Mouse (Mus musculus): ENCODE results near the gene Spata32. TPM values are rescaled to one million over a fixed set of nuclear protein-coding genes. Genes with fewer than 3 reads are reported as not detected.
A peak's percentile ranks its signal among the peaks of the same experiment; 100 is the strongest.

The Spata32 gene
- total RNA-seq (2021), result not detected
- long read RNA-seq, experiment 1, result 0 reads
- long read RNA-seq, experiment 2, result 0 reads

DNA sequence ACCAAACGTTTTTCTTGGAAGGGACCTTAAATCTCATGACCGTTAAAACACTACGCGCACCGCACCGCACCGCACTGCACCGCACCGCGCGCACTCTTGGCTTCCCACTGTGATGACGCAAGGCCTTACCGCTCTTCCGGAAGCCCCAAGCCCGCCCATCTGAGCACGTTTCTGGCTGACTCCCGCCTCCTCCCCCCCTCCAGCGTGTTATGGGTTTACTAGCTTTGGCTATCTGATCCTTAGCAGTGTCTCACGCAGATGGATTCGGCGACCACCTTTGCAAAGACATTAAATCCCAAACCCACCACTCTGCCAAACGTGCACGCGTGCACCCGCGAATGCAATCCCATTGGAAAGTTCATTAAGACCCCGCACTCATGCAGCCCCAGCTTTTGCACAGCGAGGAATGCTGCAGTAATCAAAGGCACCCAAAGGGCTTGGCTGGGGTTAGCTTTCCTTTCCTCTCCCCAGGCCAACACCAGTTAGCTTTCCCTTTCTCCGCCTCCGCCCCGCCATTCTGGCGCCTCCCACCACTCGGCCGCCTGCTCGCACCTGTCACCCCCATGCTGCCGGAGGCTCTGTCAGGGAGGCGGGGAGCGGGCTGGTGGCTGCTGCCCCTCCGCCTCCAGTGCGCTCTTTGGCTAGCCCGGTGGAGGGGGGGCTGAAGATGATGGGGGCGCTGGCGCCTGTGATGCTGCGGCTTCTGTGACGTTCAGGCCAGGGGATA is at the start of gene Spata32:
Gene Spata32, minus strand, starts transcription at position 643 of the 727 bp plus-strand sequence.
- DNase-seq (ENCODE audit: low spot score in 2 of 2), result no peak

DNA sequence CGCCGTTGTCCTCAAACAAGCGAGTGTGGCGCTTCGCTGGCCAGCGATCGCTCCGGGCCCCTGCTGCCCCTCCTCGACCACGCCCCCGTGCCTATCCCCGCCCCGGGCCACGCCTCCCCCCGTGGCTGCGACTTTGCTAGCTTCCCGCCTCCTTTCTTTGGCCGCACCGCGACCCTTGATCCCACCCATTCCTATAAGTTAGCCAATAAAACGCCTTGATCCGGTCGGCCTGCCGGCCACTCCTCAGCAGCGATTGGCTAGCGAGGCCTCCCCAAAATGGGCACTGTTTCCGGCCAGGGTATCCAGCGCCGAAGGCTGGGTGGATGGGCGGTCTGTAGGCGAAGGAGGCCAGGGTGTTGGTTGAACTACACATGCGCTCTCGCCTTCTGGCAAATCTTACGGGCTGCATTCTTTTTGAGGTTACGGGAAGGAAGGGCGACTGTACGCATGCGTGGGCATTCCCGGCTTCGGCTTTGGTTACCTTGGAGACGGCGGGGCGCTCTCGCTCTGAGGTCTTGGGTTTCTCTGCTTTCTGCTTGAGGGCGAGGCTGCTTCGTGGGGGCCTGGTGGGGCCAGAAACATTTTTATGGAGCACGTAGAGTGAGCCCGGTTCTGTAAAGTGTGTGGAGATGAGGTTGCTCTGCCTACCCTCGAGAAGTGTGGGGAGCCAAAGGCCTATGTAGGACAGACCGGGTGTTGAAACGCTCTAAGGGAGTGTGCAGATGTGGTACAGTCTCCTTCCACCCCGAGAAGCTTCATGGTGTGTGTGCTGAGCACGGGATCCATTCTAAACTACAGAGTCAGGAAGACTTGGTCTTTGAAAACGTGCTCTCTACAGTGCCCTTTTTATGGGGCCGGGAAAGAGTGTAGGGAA is 49.4 kb upstream of the Spata32 start, which contains the start of gene Map3k14:
Gene Map3k14, minus strand, starts transcription at position 127 of the 874 bp plus-strand sequence.
- peak; percentile 99 to 100 for DNase-seq (ENCODE audit: low spot score in 2 of 2)

DNA sequence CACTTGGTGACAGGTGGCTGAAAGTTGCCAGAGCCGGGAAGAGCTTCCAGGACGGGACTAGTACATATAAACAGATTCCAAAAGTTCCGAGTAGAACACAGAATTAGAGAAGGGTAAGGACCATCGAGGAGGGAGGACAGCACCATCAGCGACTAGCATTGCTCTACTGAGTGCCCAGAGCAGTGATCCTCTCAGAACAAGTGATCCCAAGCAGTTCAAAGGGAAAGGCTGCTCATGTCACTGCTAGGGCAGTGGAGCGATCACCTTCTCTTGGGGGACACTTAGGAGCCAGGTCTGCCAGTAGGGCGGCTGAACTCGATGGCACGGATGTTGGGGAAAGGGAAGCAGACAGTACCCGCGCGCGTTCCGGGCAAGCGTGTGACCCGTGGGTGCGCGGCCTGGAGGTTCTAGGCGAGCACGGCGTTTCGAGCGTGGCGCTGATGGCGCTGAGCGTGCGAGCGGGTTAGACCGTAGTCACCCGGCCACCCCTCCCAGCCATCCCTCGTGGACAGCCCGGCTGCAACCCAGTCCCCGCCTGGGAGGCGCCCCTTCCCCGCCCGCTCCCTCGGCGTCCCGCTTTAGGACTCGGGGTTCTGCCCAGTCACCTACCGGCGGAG is 48.6 kb upstream of the Spata32 start:
- DNase-seq (ENCODE audit: low spot score in 2 of 2), result no peak

DNA sequence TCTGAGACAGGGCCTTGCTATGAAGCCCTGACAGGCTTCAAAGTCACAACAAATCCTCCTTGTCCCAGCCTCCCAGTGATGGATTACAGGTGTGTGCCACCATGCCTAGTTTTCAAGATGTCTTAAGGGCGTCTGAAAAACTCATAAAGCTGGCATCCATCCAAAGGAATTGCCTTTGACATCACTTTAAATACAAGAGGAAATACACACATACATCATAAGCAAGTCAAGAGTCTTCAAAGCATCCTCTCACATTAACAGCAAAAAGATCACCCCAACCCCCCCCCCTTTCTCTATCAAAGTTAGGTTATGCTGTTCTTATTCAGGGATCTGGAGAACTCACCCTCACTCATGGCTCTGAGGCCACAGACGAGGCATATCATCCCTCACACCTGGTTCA is 47.6 kb upstream of the Spata32 start:
- no peak for DNase-seq (ENCODE audit: low spot score in 2 of 2)

DNA sequence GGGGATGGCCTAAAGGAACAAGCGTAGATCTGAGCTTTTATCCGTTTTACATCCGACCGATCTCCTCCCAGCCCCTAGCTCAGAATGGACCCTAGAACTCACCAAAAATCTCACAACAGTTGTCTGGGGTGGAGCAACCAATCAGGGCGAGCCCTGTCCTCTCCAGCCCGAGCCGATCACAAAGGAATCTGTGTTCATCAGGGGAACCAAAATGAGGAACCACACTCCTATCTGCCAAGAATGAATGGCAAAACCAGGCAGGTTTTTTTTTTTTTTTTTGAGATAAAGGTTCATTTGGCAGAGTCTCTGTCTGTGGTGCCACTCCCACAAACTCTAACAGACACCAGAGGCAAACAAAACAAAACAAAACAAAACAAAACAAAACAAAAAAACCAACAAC is 47.0 kb upstream of the Spata32 start:
- DNase-seq (ENCODE audit: low spot score in 2 of 2), result no peak

DNA sequence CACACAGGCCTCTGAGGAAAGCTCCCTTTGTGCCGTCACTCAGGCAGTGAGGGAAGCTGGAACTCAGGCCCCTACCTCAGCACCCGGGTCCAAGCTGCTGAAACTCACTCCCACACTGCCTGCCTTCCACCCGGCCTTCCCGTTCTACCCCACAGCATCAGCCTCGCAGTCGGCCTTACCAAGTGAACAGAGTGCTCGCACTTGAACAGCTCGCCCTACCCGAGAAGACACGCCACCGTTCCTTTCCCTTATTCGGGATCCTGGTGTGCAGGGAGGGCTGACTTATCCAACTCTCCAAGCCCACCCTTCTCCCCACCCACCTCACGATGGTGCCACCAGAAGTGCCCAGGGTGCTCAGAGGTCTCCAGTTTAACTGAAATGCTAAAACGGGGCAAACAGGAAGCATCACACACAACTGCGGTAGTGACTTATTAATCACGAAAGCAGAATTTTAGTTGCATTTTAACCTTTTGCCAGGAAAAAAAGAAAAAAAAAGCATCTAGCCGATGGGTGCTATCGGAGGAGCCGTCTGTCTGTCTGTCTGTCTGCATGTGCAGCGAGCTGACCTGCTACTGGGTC is 46.3 kb upstream of the Spata32 start:
- DNase-seq (ENCODE audit: low spot score in 2 of 2), result no peak

DNA sequence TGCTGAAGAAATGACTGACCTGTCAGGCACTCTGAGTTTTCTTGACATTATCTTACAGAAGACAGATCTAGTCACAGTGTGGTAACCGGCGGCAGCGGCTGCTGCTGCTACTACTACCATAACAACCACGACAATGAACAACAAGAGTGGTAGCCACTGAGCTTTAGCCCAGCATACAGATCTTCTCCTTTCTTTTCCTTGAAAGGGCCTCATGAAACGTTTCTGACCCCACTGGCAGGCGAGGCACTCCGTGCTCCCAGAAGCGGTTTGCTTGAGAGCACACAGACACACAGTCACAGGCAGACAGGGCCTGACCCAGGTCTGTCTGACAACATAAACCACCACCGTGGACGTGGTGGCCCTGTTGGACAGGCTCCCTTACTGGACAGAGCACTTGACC is 45.3 kb upstream of the Spata32 start:
- DNase-seq (ENCODE audit: low spot score in 2 of 2), result no peak

DNA sequence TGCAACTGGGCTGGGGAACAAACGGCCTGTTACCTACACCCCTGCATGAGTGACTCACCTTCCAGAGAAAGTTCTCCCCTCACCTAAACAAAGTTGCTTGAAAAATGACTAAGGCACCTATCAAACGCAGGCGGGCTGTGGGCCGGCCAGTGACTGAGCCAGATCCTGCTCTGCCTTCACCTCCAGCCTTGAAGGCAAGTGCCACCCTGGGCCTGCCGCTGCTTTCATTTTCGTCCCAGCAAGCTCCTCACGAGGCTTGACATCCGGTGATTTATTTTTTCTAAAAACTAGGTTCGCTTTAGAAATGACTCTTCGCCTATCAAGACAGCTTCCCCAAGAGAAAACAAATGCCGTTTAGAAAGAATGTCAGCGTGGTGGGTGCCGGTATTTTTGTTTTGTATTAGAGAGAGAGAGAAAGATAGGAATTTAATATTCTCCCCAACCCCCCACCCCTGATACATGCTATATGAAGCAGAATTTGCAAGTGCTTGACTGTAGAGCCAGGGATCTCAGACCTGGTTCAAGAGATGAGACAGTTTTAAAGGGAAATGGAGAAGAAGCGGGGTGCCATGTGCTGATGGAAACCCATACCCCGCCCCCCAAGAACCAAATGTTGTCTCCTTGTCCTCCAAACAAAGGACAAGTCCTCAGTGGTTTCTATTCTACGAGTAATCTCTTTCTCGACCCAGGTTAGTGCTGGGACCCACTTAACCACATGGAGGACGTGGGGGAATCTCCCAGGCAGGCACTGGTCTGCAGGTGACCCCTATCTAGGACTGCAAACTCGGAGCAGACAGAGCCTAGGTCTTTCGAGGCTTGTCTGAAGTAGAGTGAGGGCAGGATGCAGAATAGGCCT is 44.4 kb upstream of the Spata32 start:
- DNase-seq (ENCODE audit: low spot score in 2 of 2), result no peak

DNA sequence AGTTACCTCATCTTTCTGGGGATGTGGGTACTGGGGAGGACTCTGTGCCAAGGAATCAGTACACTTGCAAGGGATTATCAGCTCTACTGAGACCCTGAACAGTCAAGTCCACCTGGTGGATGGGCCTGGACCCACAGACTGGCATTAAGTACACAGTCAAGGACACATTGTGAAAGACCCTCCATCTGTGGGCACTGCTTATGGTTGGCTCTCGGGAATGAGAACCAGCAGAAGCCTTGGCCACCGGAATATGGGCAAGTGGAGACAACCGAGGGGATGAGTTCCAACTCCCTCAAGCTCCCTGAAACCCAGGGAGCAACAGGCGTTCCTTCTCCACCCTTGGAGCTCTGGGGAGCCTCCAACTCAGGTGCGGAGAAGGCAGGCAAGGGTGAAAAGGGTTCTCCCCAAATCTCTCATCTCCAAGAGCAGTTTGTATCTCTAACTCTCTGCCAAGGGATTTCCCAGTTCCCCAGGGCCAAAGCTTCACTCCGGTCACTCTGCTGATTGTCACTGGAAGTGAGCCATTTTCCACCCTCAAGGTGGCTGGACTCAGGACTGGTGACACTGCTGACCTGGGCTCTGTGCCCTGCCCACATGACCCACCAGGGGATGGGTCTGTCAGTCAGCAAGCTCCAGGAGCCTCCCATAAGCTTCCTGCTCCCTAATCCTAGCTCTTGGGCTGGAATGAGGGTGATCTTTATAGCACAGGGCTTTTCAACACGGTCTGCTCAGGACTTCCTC is 43.6 kb upstream of the Spata32 start:
- no peak for DNase-seq (ENCODE audit: low spot score in 2 of 2)

DNA sequence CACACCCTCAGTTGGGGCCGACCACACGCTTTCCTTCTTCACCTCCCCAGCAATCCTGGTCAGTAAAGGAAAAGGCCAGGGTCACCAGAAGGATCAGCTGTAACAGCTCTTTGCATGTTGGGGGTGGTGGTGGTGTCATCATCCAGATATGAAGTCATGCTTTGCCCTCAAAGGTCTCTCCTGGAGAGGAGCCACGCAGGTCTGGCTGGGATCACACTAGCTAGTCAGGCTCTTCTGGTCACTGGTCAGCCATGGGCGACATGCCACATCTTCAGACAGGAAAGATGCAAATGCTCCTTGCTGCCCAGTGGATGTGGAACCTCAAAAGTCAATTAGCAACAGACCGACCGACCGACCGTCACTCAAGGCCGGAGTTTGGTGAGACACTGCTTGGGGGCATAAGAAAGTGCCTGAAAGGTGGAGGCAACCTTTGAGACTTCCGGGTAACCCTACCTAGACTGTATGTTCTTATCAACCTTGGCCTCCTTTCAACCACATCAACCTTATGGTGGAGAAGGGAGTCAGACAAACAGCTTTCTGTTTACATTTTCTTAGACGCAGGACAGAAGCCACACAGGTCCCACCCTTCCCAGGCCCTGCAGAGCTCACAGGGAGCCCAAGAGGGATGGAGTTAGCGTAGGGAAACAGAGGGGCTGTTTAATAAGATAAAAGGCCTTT is 42.4 kb upstream of the Spata32 start:
- DNase-seq (ENCODE audit: low spot score in 2 of 2), result no peak

DNA sequence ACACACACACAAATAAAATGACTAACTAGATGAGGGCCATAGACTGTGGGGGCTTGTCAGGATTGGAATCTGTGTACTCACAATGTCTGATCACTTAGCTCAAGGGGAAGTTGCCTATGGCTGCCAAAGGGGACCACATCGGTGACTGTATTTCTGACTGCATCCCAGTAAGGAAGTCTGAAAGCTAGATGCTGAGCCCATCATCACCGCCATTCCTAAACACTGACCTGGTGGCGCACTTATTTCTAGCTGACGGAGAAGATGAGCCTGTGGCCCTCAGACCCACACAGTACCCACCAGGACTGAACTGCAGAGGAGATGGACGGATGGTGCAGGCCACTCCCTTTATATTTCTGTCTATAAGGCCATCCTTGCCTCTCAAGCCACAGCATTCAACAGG is 41.8 kb upstream of the Spata32 start:
- DNase-seq (ENCODE audit: low spot score in 2 of 2), result no peak

DNA sequence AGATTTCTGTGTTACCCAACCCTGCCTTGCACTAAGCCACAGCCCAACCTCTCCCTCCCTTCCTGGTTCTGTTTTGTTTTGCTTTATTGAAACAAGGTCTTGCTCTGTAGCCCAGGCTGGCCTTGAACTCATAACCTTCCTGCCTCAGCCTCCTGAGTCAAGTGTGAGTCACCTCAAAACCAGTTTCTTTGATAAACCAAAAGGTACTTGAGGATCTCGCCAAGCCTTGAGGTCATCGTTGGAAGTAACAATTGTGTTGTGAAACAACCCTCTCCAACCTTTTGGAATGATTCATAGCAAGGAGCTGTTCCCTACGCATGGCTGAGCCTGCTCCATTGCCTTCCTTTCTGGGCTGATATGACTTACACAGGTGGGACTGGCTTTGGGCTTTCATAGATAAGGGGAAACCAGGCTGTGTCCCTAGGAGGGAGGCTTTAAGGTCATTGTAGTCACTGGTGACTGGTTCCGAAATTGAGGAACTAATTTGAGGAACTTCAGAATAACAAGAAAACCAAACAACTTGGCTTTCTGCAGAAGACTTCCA is 39.8 kb upstream of the Spata32 start:
- no peak for DNase-seq (ENCODE audit: low spot score in 2 of 2)

DNA sequence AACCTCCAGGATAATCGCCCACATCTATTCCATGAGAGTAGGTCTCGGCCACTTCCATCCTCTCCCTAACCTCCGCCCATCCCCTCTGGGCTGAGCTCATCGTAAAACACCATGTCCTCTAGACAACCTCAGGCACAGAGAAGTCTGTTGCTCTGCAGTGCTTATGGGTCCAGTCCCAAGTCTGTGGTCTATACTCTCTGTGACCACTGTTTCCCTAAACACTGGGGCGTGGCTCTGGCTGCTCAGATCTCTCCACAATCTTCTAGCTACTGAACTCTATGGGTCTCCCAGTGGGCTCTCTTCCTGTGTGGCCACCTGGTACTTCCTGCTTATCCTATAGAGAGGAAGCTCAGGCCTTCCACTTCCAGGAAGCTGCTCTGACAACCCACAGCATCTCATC is 35.4 kb upstream of the Spata32 start:
- DNase-seq (ENCODE audit: low spot score in 2 of 2), result no peak

DNA sequence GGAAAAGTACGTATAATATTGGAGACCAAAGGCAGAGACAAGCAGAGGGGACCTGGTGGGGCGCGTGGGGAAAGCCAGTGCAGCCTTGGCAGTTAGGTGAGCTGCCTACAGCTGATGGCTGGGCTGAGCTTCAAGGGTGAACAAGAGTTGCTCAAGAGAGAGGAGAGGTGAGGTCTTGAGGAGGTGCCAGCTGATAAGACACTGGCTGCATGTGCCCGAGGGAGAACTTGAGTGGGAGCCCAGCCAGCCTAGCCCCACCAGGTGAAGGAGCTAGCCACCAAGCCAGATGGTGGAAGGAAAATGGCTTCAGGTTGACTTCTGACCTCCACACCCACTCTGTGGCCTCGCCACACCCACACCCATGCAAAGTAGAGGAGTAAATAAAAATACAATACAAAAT is 34.1 kb upstream of the Spata32 start:
- no peak for DNase-seq (ENCODE audit: low spot score in 2 of 2)

DNA sequence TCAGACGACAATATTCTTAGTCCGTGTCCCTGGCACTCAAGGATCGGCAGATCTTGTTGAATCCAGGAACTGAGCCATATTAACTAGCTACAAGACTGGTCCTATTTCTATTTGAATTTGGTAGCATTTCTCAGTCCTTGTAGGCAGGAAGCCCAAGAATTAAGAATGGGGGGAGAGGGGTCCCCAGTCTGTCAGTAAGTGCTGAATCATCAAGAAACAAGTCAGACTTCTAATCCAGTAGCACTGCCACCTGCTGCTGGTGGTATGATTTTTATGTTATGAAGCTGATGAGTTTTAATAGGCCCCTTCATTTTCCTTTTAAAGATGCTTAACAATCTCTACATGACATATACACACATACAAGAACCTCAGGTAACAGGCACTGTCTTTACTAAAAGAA is 32.1 kb upstream of the Spata32 start:
- no peak for DNase-seq (ENCODE audit: low spot score in 2 of 2)

DNA sequence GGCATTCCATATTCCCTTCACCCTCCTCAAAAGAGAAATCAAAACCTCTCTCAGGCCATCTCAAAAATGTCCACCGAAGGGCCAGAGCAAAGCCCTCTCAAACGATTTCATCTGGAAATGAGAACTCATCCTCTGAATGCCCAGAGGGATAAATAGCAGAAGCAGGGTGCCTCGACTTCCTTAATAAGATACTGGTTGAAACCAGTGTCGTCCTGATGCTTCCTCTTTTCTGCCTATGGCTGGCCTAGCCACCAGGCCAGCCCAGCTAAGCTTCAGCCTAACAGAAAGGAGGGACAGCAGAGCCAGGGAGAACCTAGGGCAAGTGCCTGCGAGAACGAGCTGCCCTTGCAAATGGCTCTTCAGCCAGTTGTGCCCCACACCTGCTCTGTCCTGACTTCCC is 31.3 kb upstream of the Spata32 start:
- no peak for DNase-seq (ENCODE audit: low spot score in 2 of 2)

DNA sequence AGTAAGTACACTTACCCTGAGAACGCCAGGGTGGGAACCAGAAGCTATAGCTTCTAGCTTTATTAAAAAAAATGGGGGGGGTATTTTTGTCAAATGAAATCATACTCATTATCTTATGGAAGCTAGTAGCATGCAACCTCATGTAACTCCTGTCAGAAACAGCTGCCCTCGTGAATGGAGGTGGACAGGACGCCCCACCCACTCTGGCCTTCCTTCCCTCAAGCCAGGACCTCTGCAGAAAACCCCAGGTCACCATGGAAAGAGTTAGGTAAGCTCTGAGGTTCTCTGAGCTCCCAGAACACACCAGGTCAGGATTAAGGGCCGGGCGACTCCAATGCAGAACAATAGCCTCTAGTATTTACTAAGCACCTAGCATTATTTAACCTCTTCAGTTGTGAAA is 30.6 kb upstream of the Spata32 start:
- DNase-seq (ENCODE audit: low spot score in 2 of 2), result no peak

DNA sequence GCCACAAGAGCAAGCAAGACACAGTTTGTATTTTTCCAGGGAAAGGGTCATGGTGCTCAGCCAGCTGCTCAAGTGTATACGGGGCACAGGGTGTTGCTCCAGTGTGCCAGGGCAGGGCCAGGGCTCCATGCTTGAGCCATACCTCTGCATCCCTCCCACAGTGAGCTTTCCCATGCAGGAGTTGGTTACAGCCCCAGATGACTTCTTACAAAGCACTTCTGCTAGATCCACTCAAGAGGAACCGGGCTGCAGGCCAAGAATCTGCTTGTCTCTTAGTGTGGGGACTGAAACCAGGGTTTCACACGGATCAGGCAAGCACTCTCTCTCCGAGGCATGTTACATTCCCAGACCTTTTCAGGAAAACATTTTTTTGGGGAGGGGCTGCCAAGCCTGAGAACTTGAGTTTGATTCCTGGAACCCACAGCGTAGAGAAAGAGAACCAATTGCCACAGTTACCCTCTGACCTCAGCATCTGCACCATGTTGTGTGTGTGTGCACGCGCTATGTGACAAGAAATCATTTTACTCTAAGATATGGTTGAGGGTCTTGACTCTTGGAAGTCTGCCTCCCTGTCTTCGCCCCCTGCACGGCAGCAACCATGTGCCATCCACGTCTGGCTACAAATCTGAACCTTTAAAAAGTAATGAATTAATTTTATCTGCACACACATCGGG is 29.4 kb upstream of the Spata32 start:
- no peak for DNase-seq (ENCODE audit: low spot score in 2 of 2)

All from adrenal gland, postnatal 4 days (tissue).